In genomic region chr19:7829851-7830250, GRCm38 (mm10) we compare ENCODE assay signal across 46 mouse cellular contexts. TPM values are rescaled to one million over a fixed set of nuclear protein-coding genes. Genes with fewer than 3 reads are reported as not detected.
"Had no signal": no experiment of that assay in that cellular context is flagged by ENCODE, and none has a peak within 500 bp of the region (broad histone marks: within the 10 kb centered on the region; RNA-seq: fewer than 3 reads in every experiment).

No protein-coding gene starts in this region.

- H3K9me3 ChIP-seq: limb, embryonic 13.5 days; limb, embryonic 15.5 days; liver, embryonic 15.5 days; lung, embryonic 15.5 days had no signal

- H3K27me3 ChIP-seq: limb, embryonic 12.5 days; limb, embryonic 13.5 days; limb, embryonic 15.5 days; liver, embryonic 12.5 days; liver, embryonic 13.5 days; liver, embryonic 15.5 days; lung, embryonic 15.5 days; megakaryocyte, embryonic 14.5 days; midbrain, embryonic 12.5 days; midbrain, embryonic 13.5 days; midbrain, embryonic 15.5 days; neural tube, embryonic 12.5 days had no signal

- H3K36me3 ChIP-seq: limb, embryonic 10.5 days; limb, embryonic 12.5 days; limb, embryonic 13.5 days; limb, embryonic 15.5 days; liver, embryonic 12.5 days; liver, embryonic 13.5 days; liver, embryonic 15.5 days; lung, embryonic 15.5 days; midbrain, embryonic 10.5 days; midbrain, embryonic 12.5 days; midbrain, embryonic 13.5 days; midbrain, embryonic 15.5 days; neural tube, embryonic 12.5 days had no signal

- H3K9ac ChIP-seq: limb, embryonic 12.5 days; limb, embryonic 13.5 days; limb, embryonic 15.5 days; liver, embryonic 12.5 days; liver, embryonic 13.5 days; liver, embryonic 14.5 days; liver, embryonic 15.5 days; lung, embryonic 14.5 days; lung, embryonic 15.5 days; midbrain, embryonic 12.5 days; midbrain, embryonic 13.5 days; midbrain, embryonic 15.5 days; neural tube, embryonic 12.5 days had no signal

- H3K4me1 ChIP-seq: limb, embryonic 10.5 days; limb, embryonic 12.5 days; limb, embryonic 13.5 days; limb, embryonic 15.5 days; liver, embryonic 12.5 days; liver, embryonic 13.5 days; liver, embryonic 15.5 days; lung, embryonic 15.5 days; megakaryocyte, embryonic 14.5 days; midbrain, embryonic 10.5 days; midbrain, embryonic 12.5 days; midbrain, embryonic 13.5 days; midbrain, embryonic 15.5 days; neural tube, embryonic 12.5 days had no signal

- DNase-seq: left cerebral cortex, postnatal 4 days; liver; liver, embryonic 13.5 days; lung, adult 18-20 months; lung, adult 2 months; lung, embryonic 14.5 days; lung, postnatal 10 days; lung, postnatal 14 days; midbrain, embryonic 14.5 days had no signal

- H3K4me2 ChIP-seq: limb, embryonic 12.5 days; limb, embryonic 13.5 days; limb, embryonic 15.5 days; liver, embryonic 11.5 days; liver, embryonic 12.5 days; liver, embryonic 13.5 days; liver, embryonic 15.5 days; lung, embryonic 14.5 days; lung, embryonic 15.5 days; midbrain, embryonic 11.5 days; midbrain, embryonic 12.5 days; midbrain, embryonic 13.5 days; midbrain, embryonic 15.5 days; neural tube, embryonic 12.5 days had no signal

- H3K4me3 ChIP-seq: left cerebral cortex, adult 2 months; limb, embryonic 10.5 days; limb, embryonic 12.5 days; limb, embryonic 13.5 days; limb, embryonic 15.5 days; liver, embryonic 12.5 days; liver, embryonic 13.5 days; liver, embryonic 15.5 days; lung, embryonic 15.5 days; megakaryocyte, embryonic 14.5 days; midbrain, embryonic 10.5 days; midbrain, embryonic 12.5 days; midbrain, embryonic 13.5 days; midbrain, embryonic 15.5 days; myocyte; neural tube, embryonic 12.5 days had no signal

- H3K27ac ChIP-seq: left cerebral cortex, adult 2 months; limb, embryonic 10.5 days; limb, embryonic 12.5 days; limb, embryonic 13.5 days; limb, embryonic 15.5 days; liver, embryonic 12.5 days; liver, embryonic 13.5 days; liver, embryonic 14.5 days; liver, embryonic 15.5 days; lung, embryonic 15.5 days; macrophage; midbrain, embryonic 10.5 days; midbrain, embryonic 12.5 days; midbrain, embryonic 13.5 days; midbrain, embryonic 15.5 days; neural tube, embryonic 12.5 days had no signal

- ATAC-seq: liver, embryonic 12.5 days; lung, postnatal 0 days; midbrain, embryonic 13.5 days; midbrain, embryonic 15.5 days; midbrain, embryonic 16.5 days had no signal

RNA-seq across cellular contexts. Expression of gene Slc22a26, which starts 27.4 kb away (rescaled TPM):
- total RNA-seq: left cerebral cortex, adult 18-20 months; left cerebral cortex, adult 2 months; left cerebral cortex, adult 8-10 months; left cerebral cortex, postnatal 10 days; left cerebral cortex, postnatal 14 days; left cerebral cortex, postnatal 25 days; left cerebral cortex, postnatal 36 days; left cerebral cortex, postnatal 4 days; megakaryocyte progenitor cell, adult 5-6 weeks; megakaryocyte, adult 5-6 weeks; megakaryocyte-erythroid progenitor cell, adult 5-6 weeks; midbrain, postnatal 0 days; monocyte, adult 5-6 weeks had no signal
- polyA plus RNA-seq: limb, embryonic 10.5 days; limb, embryonic 11.5 days; limb, embryonic 12.5 days; limb, embryonic 13.5 days; limb, embryonic 14.5 days; limb, embryonic 15.5 days; liver, embryonic 11.5 days; liver, embryonic 12.5 days; liver, embryonic 13.5 days; liver, embryonic 14.5 days; liver, embryonic 15.5 days; liver, embryonic 16.5 days; lung, adult 2 months; lung, embryonic 14.5 days; lung, embryonic 15.5 days; lung, embryonic 16.5 days; lung, postnatal 0 days; macrophage; midbrain, embryonic 10.5 days; midbrain, embryonic 11.5 days; midbrain, embryonic 12.5 days; midbrain, embryonic 13.5 days; midbrain, embryonic 14.5 days; midbrain, embryonic 15.5 days; midbrain, embryonic 16.5 days; midbrain, postnatal 0 days; myocyte; neural tube, embryonic 11.5 days; neural tube, embryonic 12.5 days had no signal
